Mouse (Mus musculus): ENCODE measurements around the gene Phlda3. TPM values are rescaled to one million over a fixed set of nuclear protein-coding genes. Genes with fewer than 3 reads are reported as not detected.

Gene Phlda3
- polyA plus RNA-seq, 1 experiment from 2014 or later = 22.0 TPM

- Histone ChIP-seq H3K4me1 (replicated peaks; ENCODE audit: control insufficient read depth, insufficient read depth, low read length) (peaks cover 6% of the 10 kb centered on the region; the same call in 1 of the 2 replicates), H3K36me3 (ENCODE audit: control insufficient read depth, insufficient read depth) (no peaks in the 10 kb centered on the region), H3K4me3 (ENCODE audit: low read depth, low read length) (no peak overlapping the region), H3K9ac (ENCODE audit: low read depth, low read length) (no peak overlapping the region), H3K27me3 (replicated peaks; ENCODE audit: control insufficient read depth, insufficient read depth, low read length) (peaks cover 6% of the 10 kb centered on the region; the same call in 1 of the 2 replicates), H3K27ac (ENCODE audit: low read depth, low read length) (no peak overlapping the region), H3K9me3 (ENCODE audit: control insufficient read depth) (no peaks in the 10 kb centered on the region), H3K4me2 (replicated peaks; ENCODE audit: low read depth) (no peak overlapping the region)
- WGBS = 70% methylated on average over 9 of the region's 9 CpGs
- no peak for TF ChIP-seq CTCF (IDR thresholded peaks at IDR 0.05; ENCODE audit: low read depth)
- ATAC-seq = no peak
Measured at GRCm38 (mm10) chr1:135763503-135764205, 2.3 kb upstream of the Phlda3 start.

- WGBS = 55% methylated on average over 2 of the region's 2 CpGs
- TF ChIP-seq CTCF (IDR thresholded peaks at IDR 0.05; ENCODE audit: low read depth) = no peak
- no peaks in the 10 kb centered on the region for H3K36me3 ChIP-seq (ENCODE audit: control insufficient read depth, insufficient read depth)
- H3K4me3 ChIP-seq (ENCODE audit: low read depth, low read length) = no peak overlapping the region
- no peak overlapping the region for H3K4me2 ChIP-seq (replicated peaks; ENCODE audit: low read depth)
- H3K4me1 ChIP-seq (replicated peaks; ENCODE audit: control insufficient read depth, insufficient read depth, low read length) = peaks cover 6% of the 10 kb centered on the region; the same call in 1 of the 2 replicates
- H3K9ac ChIP-seq (ENCODE audit: low read depth, low read length) = no peak overlapping the region
- no peak for ATAC-seq
- peaks cover 6% of the 10 kb centered on the region; the same call in 1 of the 2 replicates for H3K27me3 ChIP-seq (replicated peaks; ENCODE audit: control insufficient read depth, insufficient read depth, low read length)
- H3K27ac ChIP-seq (ENCODE audit: low read depth, low read length) = no peak overlapping the region
- no peaks in the 10 kb centered on the region for H3K9me3 ChIP-seq (ENCODE audit: control insufficient read depth)
Measured at GRCm38 (mm10) chr1:135764206-135764528, 1.8 kb upstream of the Phlda3 start.

- TF ChIP-seq CTCF (IDR thresholded peaks at IDR 0.05; ENCODE audit: low read depth) = no peak
- Histone ChIP-seq H3K4me3 (ENCODE audit: low read depth, low read length) (peak overlapping the region; percentile 55), H3K4me1 (replicated peaks; ENCODE audit: control insufficient read depth, insufficient read depth, low read length) (peaks cover 6% of the 10 kb centered on the region; the same call in 1 of the 2 replicates), H3K9me3 (ENCODE audit: control insufficient read depth) (no peaks in the 10 kb centered on the region), H3K4me2 (replicated peaks; ENCODE audit: low read depth) (peak overlapping the region; percentile 91), H3K9ac (ENCODE audit: low read depth, low read length) (peak overlapping the region; percentile 74), H3K36me3 (ENCODE audit: control insufficient read depth, insufficient read depth) (no peaks in the 10 kb centered on the region), H3K27me3 (replicated peaks; ENCODE audit: control insufficient read depth, insufficient read depth, low read length) (peaks cover 6% of the 10 kb centered on the region; the same call in 1 of the 2 replicates), H3K27ac (ENCODE audit: low read depth, low read length) (peak overlapping the region; percentile 73; the same call in 1 of the 2 replicates)
- 17% methylated on average over 30 of the region's 30 CpGs for WGBS
- no peak for ATAC-seq
Measured at GRCm38 (mm10) chr1:135766592-135767306, 830 bp downstream of the Phlda3 start.

- Histone ChIP-seq H3K9ac (ENCODE audit: low read depth, low read length) (no peak overlapping the region), H3K27me3 (replicated peaks; ENCODE audit: control insufficient read depth, insufficient read depth, low read length) (peaks cover 6% of the 10 kb centered on the region; the same call in 1 of the 2 replicates), H3K27ac (ENCODE audit: low read depth, low read length) (no peak overlapping the region), H3K4me1 (replicated peaks; ENCODE audit: control insufficient read depth, insufficient read depth, low read length) (peaks cover 6% of the 10 kb centered on the region; the same call in 1 of the 2 replicates), H3K9me3 (ENCODE audit: control insufficient read depth) (no peaks in the 10 kb centered on the region), H3K4me3 (ENCODE audit: low read depth, low read length) (peak overlapping the region; percentile 55), H3K36me3 (ENCODE audit: control insufficient read depth, insufficient read depth) (no peaks in the 10 kb centered on the region), H3K4me2 (replicated peaks; ENCODE audit: low read depth) (peak overlapping the region; percentile 91)
- 65% methylated on average over 4 of the region's 4 CpGs for WGBS
- no peak for TF ChIP-seq CTCF (IDR thresholded peaks at IDR 0.05; ENCODE audit: low read depth)
- ATAC-seq = no peak
Measured at GRCm38 (mm10) chr1:135767324-135767890, 1.5 kb downstream of the Phlda3 start.

GRCm38 (mm10) chr1:135768400-135768799 lies 2.5 kb downstream of the Phlda3 start:
- H3K9me3 ChIP-seq (ENCODE audit: control insufficient read depth) = no peaks in the 10 kb centered on the region
- no peak overlapping the region for H3K4me3 ChIP-seq (ENCODE audit: low read depth, low read length)
- H3K36me3 ChIP-seq (ENCODE audit: control insufficient read depth, insufficient read depth) = no peaks in the 10 kb centered on the region
- 85% methylated on average over 2 of the region's 2 CpGs for WGBS
- peaks cover 6% of the 10 kb centered on the region; the same call in 1 of the 2 replicates for H3K27me3 ChIP-seq (replicated peaks; ENCODE audit: control insufficient read depth, insufficient read depth, low read length)
- H3K27ac ChIP-seq (ENCODE audit: low read depth, low read length) = no peak overlapping the region
- TF ChIP-seq CTCF (IDR thresholded peaks at IDR 0.05; ENCODE audit: low read depth) = no peak
- no peak for ATAC-seq
- H3K4me2 ChIP-seq (replicated peaks; ENCODE audit: low read depth) = no peak overlapping the region
- no peak overlapping the region for H3K9ac ChIP-seq (ENCODE audit: low read depth, low read length)
- peaks cover 6% of the 10 kb centered on the region; the same call in 1 of the 2 replicates for H3K4me1 ChIP-seq (replicated peaks; ENCODE audit: control insufficient read depth, insufficient read depth, low read length)

GRCm38 (mm10) chr1:135770237-135770636 lies 4.3 kb downstream of the Phlda3 start:
- peaks cover 6% of the 10 kb centered on the region; the same call in 1 of the 2 replicates for H3K4me1 ChIP-seq (replicated peaks; ENCODE audit: control insufficient read depth, insufficient read depth, low read length)
- WGBS = 72% methylated on average over 7 of the region's 7 CpGs
- no peak overlapping the region for H3K9ac ChIP-seq (ENCODE audit: low read depth, low read length)
- no peak overlapping the region for H3K4me2 ChIP-seq (replicated peaks; ENCODE audit: low read depth)
- no peak overlapping the region for H3K4me3 ChIP-seq (ENCODE audit: low read depth, low read length)
- H3K9me3 ChIP-seq (ENCODE audit: control insufficient read depth) = no peaks in the 10 kb centered on the region
- ATAC-seq = no peak
- H3K27ac ChIP-seq (ENCODE audit: low read depth, low read length) = no peak overlapping the region
- no peaks in the 10 kb centered on the region for H3K36me3 ChIP-seq (ENCODE audit: control insufficient read depth, insufficient read depth)
- TF ChIP-seq CTCF (IDR thresholded peaks at IDR 0.05; ENCODE audit: low read depth) = no peak
- H3K27me3 ChIP-seq (replicated peaks; ENCODE audit: control insufficient read depth, insufficient read depth, low read length) = peaks cover 6% of the 10 kb centered on the region; the same call in 1 of the 2 replicates

All from intestine, postnatal 0 days (tissue).